Mouse (Mus musculus) adrenal gland, postnatal 25 days (tissue): ENCODE measurements around the gene Slc39a9. TPM values are rescaled to one million over a fixed set of nuclear protein-coding genes. Genes with fewer than 3 reads are reported as not detected.

Source experiments
- DNase-seq: peaks from one replicate; pipeline ENCODE4 v3.0.0; 2021; ENCODE audit warnings: mixed read lengths
- long read RNA-seq: library from polyadenylated mRNA; stranded (forward); transcript quantifications from one replicate; pipeline ENCODE4 v2.0.0, GENCODE M21; 2021
- total RNA-seq: library from RNA; stranded (reverse); gene quantifications from 2 replicates; pipeline ENCODE4 v1.2.3, GENCODE M21; 2021

The Slc39a9 gene
- 44.5 and 48.4 TPM in 2 replicates for total RNA-seq
- long read RNA-seq, full-length matches to known transcripts: 5 of 18 reads
- long read RNA-seq, partial matches to known transcripts: 1 of 18 reads
- long read RNA-seq, other reads (novel, unspliced or antisense): 12 of 18 reads

DNA sequence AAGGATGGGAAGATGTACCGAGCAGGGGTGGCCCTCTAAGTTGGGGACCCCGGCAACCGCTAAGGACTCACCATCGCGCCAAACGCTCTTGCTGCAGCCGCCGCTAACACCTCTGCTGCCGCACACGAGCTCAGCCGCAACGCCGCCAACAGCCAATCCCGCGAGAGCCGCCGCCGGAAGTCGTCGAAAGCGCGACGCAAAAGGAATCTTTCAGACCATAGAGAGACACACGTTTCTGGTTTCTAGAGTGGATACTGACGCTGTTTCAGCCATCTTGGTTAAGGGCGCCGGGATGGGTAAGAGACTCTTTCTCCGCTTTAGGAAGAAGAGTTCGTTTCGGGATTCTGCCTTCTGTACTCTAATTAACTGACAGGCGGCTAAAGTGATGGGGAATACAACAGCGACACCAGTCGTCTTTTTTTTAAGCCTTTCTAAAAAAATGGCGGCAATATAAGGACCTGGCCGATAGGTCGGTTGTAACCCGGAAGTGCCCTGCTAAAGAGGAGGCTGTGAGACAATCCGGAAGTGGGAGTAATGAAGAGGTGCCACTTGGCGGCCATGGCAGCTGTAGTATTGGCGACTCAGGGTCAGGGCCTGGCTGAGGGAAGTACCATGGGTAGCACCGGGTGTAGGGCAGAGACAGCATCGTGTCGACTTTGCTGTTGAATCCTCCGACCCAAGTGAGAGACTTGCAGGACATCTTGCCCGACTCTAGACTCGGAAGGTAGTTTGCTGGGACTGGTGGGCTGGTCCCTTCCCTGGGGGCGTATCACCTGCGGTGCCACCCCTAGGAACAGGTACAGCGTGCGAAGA lies at the start of gene Slc39a9, which contains the start of gene Erh:
Gene Slc39a9 (plus strand): TSS at position 191 of the 813 bp plus-strand sequence.
Gene Erh (minus strand): TSS at position 649 of the 813 bp plus-strand sequence.
- peak; percentile 92 for DNase-seq

DNA sequence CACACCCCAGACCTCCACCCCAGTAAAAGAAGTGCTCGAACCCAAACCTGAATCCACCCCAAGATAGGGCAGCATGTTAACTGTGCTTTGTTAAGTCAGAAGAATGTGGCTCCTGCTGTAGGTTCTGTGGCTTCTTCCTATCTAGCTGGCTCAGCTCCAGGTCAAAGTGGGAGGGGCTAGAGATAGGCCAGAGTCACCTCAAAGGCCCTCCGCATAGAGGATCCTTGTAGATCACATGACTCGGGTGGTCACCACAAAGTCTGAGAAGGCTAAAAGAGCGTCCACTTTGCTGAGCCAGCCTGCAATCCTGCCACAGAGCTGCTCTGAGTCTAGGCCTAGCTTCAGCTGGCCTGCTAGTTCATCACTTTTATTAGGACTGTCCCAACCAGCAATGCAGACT lies 49.5 kb upstream of the Slc39a9 start:
- DNase-seq: no peak

DNA sequence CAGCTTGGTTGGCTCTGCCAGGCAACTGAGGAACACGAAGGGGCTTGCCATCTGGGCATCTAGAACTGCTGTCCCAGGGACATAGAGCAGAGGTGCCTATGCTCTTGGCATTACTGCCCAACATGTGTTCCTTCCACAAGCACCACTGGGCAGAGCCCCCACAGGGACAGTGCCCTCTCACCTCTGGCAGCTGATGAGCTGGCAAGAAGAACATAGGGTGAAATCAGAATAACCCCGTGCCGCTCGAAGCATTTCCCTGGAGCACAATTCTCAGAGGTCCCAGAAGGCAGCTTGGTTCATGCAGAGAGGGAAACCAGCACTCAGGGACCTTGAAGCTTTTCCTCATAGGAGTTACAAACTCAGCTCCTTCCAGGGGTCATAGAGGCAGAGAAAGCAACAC lies 48.9 kb upstream of the Slc39a9 start:
- DNase-seq: peak; percentile 14

DNA sequence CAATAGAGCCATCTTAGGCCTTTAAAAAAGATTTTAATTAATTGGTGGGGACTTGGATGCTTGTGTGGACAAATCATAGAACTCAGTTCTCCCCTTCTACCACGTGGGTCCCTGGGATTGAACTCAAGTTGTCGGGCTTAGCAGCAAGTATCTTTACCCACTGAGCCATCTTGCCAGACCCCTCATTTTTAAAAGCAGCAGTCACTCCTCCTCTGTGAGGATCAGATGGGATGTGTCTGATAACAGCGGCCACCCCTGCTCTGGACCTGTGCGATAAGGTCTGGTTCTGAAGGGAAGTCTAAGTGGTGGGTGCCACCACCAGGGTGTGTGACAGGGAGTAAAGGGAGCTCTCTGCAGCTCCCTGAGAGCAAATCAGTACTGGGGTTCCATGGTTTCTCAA lies 48.1 kb upstream of the Slc39a9 start:
- no peak for DNase-seq

DNA sequence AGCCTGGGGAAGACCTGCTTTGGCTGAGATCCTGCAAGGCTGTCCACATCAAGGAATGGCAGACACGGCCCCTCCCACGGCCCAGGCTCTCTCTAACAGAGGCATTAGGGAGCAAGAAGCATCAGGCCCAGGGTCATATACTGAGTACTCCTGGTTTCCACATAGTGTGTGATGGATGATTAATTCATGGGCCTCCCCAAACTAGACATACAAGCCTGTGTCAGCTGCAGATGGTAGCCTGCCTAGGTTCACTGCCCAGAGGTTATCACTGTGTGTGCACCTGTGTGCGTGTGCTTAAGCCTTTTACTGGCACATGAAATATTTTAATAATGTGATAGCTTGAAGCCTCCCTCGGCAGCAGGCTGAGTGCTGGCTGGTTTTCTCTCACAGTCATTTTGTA lies 47.7 kb upstream of the Slc39a9 start:
- no peak for DNase-seq

DNA sequence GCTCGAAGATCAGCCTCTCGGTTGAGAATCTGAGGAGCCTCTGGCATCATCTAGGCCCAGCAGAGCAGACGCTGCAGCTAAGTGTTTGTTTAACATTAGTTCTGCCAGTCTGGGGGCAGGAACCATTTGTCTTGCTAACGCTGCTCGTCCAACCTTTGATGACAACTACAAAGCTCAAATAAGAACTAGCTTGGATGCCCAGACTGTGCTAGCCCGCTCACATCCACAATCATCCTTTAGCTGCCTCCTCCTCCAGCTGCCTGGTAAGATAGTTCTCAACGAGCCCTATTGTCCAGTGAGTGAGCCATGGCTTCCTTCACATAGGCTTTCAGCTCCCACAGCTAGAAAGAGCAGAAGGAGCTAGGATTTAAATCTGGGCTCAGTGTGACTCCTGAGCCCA lies 45.4 kb upstream of the Slc39a9 start:
- no peak for DNase-seq

DNA sequence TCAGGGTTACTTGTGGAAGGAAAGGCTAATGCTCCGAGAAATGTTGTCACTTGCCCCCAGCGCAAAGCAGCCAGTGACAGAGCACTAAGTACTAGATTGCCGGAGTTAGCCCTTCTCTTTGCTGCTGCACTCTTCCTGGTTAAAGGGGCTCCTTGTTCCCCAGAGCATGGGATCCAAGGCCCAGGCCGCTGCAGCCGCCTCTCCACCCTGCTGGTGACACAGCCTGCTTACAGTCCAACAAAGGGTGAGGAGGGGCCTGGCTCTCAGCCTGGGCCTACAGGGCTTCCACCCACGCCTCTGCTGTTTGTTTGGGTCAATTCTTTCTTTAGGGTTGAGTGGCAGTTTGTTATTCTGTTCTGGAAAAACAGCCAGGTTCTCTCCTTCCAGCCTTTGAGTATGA lies 44.9 kb upstream of the Slc39a9 start:
- DNase-seq: peak; percentile 31

DNA sequence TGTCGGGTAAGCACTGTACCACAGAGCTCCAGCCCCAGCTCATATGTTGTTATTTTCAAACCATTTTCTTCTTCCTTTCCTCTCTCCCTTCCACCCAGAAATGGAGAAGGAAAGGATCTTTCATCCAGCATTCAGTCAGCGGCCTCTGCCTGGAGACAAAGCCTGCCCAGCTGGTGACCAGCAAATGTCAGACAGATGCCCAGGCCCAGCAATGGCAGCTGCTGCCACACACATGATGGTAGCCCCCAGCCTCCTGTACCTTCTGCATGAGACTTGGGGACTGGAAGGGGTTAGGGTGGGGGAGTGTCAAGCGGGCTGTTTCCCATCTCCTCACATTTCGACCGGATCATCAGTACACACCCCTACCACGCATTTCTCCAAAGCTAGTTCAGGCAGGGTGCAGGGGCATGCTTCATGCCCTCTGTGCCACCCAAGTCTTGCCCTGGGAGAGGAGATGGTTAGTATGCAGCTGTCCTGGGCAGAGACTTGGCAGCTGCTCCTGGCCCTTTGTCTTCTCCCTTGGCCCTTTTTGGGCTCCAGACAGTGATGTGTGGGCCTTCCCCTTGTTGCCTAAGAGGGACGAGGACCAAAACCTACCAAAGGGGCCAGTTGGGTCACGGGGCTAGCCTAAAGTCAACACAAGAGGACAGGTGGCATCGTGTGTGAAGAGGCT lies 42.0 kb upstream of the Slc39a9 start:
- no peak for DNase-seq

DNA sequence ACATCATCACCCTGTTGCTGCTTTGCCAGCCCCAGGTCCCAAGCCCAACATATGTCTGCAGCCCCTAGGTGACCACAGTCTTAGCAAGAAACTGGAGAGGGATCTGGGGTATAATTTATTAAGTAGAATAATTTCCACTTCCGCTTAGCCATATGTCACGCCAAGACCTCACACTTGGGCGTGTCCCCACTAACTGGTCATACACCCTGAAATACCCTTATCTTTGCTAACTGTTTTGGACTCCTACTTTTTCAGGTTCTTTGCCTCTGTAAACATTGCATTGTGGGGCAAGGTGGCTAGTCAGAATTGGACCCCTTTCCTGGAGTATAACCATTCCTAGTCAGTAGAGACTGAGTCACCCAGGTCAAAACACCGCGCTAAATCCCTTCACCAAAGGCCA lies 41.3 kb upstream of the Slc39a9 start:
- no peak for DNase-seq

DNA sequence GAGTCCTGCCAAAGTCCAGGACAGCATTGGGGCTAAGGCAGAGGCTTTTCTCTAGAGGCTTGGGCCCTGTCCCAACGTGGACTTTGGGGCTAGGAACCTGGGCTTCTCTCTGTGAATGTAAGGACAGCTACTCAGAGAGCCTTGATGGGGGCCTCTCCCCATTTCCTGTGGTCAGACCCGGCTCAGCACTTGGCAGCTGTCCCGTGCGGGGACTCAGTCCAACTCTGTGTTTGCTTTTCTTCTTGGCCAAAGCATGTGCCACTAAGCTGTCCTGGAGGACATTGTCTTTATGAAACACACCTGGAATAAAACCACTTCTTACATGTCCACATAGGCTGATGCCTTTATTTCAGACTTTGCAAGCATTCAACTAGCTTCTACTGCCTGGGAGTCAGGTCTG lies 40.1 kb upstream of the Slc39a9 start:
- peak; percentile 41 for DNase-seq

DNA sequence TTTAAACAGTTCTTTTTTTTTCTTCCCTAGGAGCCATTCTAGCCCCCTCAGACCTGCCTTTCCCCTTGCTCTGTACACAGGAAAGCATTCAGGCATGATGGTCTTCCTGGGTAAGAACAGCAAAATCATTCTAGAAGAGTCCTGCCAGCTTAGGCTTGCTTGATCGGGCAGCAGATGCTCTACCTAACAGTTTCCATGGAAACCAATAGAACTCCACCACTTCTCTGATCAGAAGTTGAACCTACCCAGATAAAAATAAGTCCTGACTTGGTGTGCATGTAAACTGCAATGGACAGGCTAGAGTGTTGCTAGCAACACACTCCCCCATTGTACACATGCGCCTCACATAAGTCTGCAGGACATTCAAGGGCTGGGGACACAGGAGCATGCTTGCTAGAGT lies 39.5 kb upstream of the Slc39a9 start:
- DNase-seq: no peak

DNA sequence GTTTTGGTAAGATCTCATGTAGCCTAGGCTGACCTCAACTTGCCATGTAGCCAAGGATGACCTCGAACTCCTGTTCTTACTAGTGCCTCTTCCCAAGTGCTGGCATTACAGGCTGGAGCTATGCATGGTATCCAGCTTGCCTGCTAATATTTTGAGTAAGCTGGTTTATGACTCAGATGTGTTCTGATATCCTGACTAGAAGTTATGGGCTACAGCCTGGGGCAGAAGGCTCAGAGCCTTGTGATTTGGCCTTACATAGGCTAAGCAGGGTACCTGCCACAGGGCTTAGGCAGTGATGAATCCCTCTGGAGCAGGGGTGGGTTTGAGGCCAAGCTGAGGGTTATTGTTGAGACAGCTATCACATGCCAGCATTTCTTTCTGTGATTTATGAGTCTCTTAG lies 35.1 kb upstream of the Slc39a9 start:
- DNase-seq: no peak

DNA sequence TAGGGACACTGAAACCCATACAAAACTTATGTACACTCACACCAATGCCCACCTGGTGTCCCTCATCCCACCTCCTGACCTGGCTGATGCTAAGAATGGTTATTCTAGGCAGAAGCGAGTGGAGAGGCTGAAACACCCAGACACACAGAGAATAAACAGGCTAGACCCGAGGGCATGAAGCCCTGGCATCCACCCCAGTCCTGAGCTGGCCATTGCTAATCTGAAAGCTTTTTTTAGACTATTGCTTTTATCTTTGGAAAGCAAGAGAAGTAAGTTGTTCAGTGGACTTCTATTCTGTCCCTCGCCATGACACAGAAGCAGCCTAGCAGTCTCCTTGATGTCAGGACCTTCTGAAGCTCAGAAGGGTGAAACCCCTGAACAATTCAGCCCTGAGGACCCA lies 33.8 kb upstream of the Slc39a9 start:
- DNase-seq: no peak

DNA sequence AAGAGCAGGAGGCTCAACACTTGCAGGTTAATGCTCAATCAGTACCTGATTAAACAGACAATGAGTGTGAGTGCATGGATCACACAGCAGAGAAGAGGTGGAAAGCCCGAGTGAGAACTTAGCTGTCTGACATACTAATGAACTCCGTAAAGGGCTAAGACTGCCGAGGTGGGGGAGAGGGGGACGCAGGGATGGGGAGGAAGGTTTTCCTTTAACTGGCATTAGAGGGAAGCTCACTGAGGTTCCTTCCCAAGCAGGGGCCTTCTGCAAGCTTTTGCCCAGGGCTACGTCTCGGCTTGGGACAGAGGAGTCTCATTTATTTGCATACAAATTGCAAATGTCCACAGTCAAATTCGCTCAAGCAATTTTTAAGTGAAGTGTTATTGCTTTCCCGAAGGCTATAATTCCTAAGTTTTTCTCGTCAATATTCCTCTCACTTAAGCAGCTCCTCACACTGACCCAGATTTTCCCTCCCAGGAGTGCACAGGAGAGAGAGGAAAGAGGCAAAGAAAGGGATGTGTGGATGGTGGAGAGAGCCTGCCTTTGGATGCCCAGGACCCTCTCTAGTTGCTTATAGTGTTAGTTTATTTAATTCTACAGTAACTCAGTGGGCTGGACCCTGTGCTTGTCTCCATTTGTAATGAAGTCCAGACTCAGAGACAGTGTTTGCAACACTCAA lies 31.4 kb upstream of the Slc39a9 start:
- no peak for DNase-seq

DNA sequence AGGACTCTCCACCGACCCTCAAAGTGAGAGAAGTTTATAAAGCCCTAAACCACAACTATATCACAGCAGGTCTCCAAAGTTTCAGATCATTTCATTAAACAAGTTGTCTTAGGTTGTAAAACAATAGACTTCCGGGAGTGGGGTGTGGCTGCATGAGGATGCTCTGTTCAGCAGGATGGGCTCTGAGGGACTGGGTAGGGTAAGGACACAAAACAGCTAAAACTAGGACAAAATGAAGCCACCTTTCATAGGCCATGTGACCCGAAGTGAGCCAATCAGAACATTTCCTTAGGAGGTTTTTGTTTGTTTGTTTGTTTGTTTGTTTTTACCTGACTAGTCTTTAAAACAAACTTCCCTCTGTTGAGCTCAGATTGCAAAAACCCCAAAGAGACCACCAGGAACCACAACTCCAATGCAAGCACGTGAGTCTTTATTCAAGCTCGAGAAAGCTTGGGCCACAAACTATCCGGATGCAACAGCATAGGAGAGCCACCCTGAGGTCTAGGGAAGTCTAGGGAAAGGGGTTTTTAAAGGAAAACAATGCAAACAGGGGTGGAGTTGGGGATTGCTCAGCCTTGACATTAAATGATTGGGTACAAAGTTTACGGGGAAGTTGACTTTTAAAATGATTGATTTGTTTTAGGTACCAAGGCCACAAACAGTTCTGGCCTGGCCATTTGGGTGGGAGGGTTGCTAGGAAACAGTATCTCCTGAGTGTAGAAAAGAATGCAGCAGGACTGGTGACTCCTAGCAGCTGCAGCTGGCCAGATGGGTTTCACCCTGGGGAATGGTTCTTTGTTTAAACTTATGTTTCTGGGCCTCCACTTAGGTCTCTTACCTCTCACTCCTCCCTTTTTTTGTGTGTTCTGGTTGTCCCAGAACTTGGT lies 28.1 kb upstream of the Slc39a9 start:
- no peak for DNase-seq

DNA sequence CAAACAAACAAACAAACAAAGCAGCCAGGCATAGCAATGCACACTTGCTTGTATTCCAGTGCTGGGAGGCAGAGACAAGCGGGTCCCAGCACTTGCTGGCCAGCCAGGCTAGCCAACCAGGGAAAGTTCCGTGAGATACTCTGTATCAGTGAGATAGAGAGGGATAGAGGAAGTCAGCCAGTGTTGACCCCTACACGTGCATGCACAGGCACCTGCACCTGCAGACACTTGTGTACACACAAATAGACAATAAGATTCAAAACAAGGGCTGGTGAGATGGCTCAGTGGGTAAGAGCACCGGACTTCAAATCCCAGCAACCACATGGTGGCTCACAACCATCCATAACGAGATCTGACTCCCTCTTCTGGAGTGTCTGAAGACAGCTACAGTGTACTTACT lies 23.2 kb upstream of the Slc39a9 start:
- no peak for DNase-seq

DNA sequence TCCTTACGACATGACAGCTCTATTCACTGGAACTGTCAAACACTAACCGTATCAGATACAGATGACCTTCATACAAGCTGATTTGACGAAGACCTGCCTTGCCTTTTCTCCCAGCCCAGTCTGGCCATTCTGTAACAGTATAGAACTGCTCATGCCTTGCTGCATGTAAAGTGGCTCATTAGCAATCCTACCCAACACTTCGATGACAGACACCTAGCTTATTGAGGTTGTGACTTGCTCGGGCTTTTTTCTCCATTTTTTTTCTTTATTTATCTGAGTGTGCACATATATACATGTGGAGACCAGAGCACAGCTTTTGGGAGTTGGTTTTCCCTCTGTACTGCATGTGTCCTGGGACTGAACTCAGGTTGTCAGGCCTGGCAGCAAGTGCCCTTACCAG lies 11.9 kb upstream of the Slc39a9 start:
- no peak for DNase-seq

DNA sequence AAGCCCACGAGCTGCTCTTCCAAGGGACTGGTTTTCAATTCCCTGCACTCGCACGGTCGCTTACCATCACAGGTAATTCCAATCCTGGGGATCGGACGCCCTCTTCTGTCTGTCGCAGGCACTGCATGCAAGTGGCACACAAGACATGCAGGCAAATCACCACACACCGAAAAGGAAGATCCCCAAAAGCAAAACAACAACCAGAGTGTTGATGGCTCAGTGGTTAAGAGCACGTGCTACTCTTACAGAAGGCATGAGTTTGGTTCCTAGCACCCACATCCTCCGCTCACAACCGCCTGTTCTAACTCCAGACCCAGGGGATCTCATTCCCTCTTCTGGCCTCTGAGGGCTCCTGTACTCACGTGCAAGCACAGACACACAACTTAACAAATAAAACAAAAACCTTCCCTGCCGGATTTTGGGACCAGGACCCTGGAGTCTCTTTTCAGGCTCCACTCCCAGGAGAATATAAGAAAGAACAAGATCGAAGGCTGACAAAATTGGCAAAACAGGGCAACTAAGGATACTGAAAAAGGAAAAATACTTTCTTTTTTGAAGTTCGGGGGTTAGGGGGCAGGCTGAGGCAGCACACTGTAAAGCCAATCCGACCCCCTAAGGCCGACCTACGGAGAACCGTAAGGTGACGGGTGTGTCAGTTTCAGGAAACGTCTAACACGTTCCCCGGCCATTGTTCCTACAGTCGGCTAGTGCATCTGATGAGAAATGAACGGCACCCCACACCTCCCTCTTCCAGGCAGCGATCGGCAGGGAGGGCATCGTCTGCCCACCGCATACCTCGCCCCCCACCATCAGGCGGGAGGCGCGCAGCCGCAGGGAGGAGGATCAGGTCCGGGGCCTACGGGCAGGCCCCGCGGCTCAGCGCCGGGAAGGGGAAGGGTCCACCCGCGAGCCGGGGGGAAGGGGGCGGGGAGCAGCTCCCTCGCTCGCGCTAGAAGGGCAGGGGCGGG lies 674 bp upstream of the Slc39a9 start:
- peak; percentile 59 for DNase-seq

DNA sequence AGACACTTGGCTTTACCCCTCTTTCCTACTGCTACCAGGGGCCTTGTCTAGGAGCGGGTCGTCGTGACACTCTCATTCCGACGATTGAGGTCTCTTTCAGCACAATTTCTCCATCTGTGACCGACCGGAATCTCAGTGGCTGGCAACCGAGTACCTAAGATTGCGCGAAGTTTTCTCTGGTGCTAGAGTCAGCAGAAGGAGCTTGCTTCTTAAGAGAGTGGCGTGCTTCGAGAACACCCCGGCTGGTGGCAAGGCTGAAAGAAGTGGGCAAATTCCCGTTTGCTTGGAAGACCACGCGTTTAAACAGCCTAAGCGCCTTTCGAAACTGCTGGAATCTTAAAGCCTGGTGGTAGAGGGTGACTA lies 804 bp downstream of the Slc39a9 start:
- DNase-seq: no peak

DNA sequence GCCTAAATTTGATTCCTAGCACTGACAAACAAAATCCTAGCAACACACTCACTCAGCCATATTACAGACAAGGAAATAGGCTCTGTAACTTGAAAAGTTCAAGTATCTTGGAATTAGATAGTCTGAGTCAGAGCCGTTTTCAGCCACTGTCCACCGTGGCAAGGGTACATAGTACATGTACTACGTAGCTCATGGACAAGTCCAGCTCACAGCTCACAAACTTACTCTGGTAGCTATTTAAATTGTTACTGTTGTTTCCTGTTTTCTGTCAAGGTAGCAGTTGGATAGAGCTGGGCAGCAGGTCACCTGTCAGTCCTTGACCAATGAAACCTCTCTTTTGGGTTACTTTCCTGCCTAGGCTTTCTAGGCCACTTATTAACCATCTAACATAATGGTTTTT lies 2.7 kb downstream of the Slc39a9 start:
- no peak for DNase-seq
